Mouse (Mus musculus) liver, postnatal 0 days (tissue): Measurements from ENCODE around the gene Gm37240. TPM values are rescaled to one million over a fixed set of nuclear protein-coding genes. Genes with fewer than 3 reads are reported as not detected.
A peak's percentile ranks its signal among the peaks of the same experiment; 100 is the strongest.

Experiments used
- ATAC-seq: fragments of 200-750 bp; cut with Nextera tagmentation; 2 replicates; pipeline ENCODE4 v1.8.0; 2017; ENCODE audit warnings: mild to moderate bottlenecking, moderate library complexity
- DNase-seq: peaks from one replicate; pipeline ENCODE4 v3.0.0-alpha.2; 2016
- H3K27ac ChIP-seq: fragments of 300-500 bp; sonication (generic); 2 replicates; pipeline ENCODE4 v1.5.1; 2014; ENCODE audit warnings: antibody characterized with exemption, moderate library complexity, mild to moderate bottlenecking, low read depth
- H3K27me3 ChIP-seq: fragments of 300-500 bp; sonication (generic); 2 replicates; pipeline ENCODE4 v1.6.1; 2014; ENCODE audit warnings: low read length, control low read depth, mixed read lengths; ENCODE audit not compliant: insufficient read depth
- H3K36me3 ChIP-seq: fragments of 300-500 bp; sonication (generic); replicated peaks from 2 replicates; pipeline ENCODE4 v1.6.1; 2014; ENCODE audit warnings: mild to moderate bottlenecking, control low read depth, low read length, moderate library complexity, mixed read lengths; ENCODE audit not compliant: insufficient read depth
- H3K4me1 ChIP-seq: fragments of 300-500 bp; sonication (generic); 2 replicates; pipeline ENCODE4 v1.6.1; 2014; ENCODE audit warnings: antibody characterized with exemption, mild to moderate bottlenecking, control low read depth; ENCODE audit not compliant: insufficient read depth
- H3K4me2 ChIP-seq: fragments of 300-500 bp; sonication (generic); 2 replicates; pipeline ENCODE4 v1.6.1; 2014; ENCODE audit warnings: low read depth, mild to moderate bottlenecking, low read length, moderate library complexity, mixed read lengths
- H3K4me3 ChIP-seq: fragments of 300-500 bp; sonication (generic); 2 replicates; pipeline ENCODE4 v1.5.1; 2014; ENCODE audit warnings: low read depth, low read length
- H3K9ac ChIP-seq: fragments of 300-500 bp; sonication (generic); replicated peaks from 2 replicates; pipeline ENCODE4 v1.6.1; 2014; ENCODE audit warnings: mild to moderate bottlenecking, moderate library complexity
- H3K9me3 ChIP-seq: fragments of 300-500 bp; sonication (generic); 2 replicates; pipeline ENCODE4 v1.6.1; 2016; ENCODE audit warnings: mild to moderate bottlenecking, control low read depth, low read length, mixed read lengths
- CTCF ChIP-seq: sonication (generic); IDR thresholded peaks from 2 replicates; pipeline ENCODE4 v1.5.1; 2016; ENCODE audit warnings: antibody characterized with exemption, low read depth
- EP300 ChIP-seq: IDR thresholded peaks from 2 replicates; pipeline ENCODE4 v1.6.1; 2016; ENCODE audit warnings: antibody characterized with exemption, low read depth, mild to moderate bottlenecking
- WGBS: fragments of 180-500 bp; shearing (Covaris S2); extraction: QIAGEN DNeasy Blood & Tissue Kit; methylation state at CpG from one replicate; pipeline ENCODE4 v1.1.7; 2014; ENCODE audit not compliant: insufficient replicate concordance; 5-methylcytosine and 5-hydroxymethylcytosine counted together
- polyA plus RNA-seq: library from polyadenylated mRNA; unstranded; fragments of >200 nt; fragmentation: Nextera tagmentation; extraction: Ambion mirVana; gene quantifications from 2 replicates; pipeline ENCODE4 v1.2.1, GENCODE M21; 2015

The Gm37240 gene
- polyA plus RNA-seq, 1 experiment from 2014 or later, result 0.72 TPM

GRCm38 (mm10) chr3:84672136-84672535 is 1215.2 kb downstream of the Gm37240 start:
- WGBS, result 85% methylated on average over 12 of the region's 12 CpGs
- Histone ChIP-seq H3K27ac (no peak overlapping the region), H3K4me1 (peaks cover 5% of the 10 kb centered on the region; the same call in 1 of the 2 replicates), H3K9ac (no peak overlapping the region), H3K9me3 (no peaks in the 10 kb centered on the region), H3K4me2 (no peak overlapping the region), H3K36me3 (no peaks in the 10 kb centered on the region), H3K27me3 (no peaks in the 10 kb centered on the region), H3K4me3 (no peak overlapping the region)
- ATAC-seq (no peak), DNase-seq (no peak)
- no peak for TF ChIP-seq EP300
- no peak for TF ChIP-seq CTCF

GRCm38 (mm10) chr3:84668957-84669356 is 1218.4 kb downstream of the Gm37240 start:
- ATAC-seq (no peak), DNase-seq (no peak)
- Histone ChIP-seq H3K4me3 (0 out of 2 replicates have a peak overlapping the region, but pooled peaks have one; percentile 4), H3K27me3 (no peaks in the 10 kb centered on the region), H3K9me3 (no peaks in the 10 kb centered on the region), H3K36me3 (no peaks in the 10 kb centered on the region), H3K27ac (0 out of 2 replicates have a peak overlapping the region, but pooled peaks have one; percentile 41), H3K9ac (no peak overlapping the region), H3K4me2 (peak overlapping the region; percentile 67; the same call in 1 of the 2 replicates), H3K4me1 (peaks cover 14% of the 10 kb centered on the region)
- WGBS, result 47% methylated on average over 3 of the region's 3 CpGs
- TF ChIP-seq EP300 (no peak), CTCF (no peak)

GRCm38 (mm10) chr3:84665255-84666073 is 1221.9 kb downstream of the Gm37240 start:
- 18% methylated on average over 21 of the region's 21 CpGs for WGBS
- DNase-seq (no peak), ATAC-seq (peak; percentile 56)
- TF ChIP-seq CTCF (no peak), EP300 (no peak)
- Histone ChIP-seq H3K9me3 (no peaks in the 10 kb centered on the region), H3K36me3 (no peaks in the 10 kb centered on the region), H3K27ac (0 out of 2 replicates have a peak overlapping the region, but pooled peaks have one; percentile 29), H3K9ac (no peak overlapping the region), H3K4me1 (peaks cover 14% of the 10 kb centered on the region), H3K4me2 (peak overlapping the region; percentile 67), H3K4me3 (peak overlapping the region; percentile 28; the same call in 1 of the 2 replicates), H3K27me3 (no peaks in the 10 kb centered on the region)

GRCm38 (mm10) chr3:84664686-84665085 is 1222.6 kb downstream of the Gm37240 start:
- H3K36me3 ChIP-seq, result no peaks in the 10 kb centered on the region
- H3K4me1 ChIP-seq, result peaks cover 14% of the 10 kb centered on the region
- no peak overlapping the region for H3K4me2 ChIP-seq
- no peak overlapping the region for H3K9ac ChIP-seq
- H3K4me3 ChIP-seq, result no peak overlapping the region
- ATAC-seq (no peak), DNase-seq (no peak)
- TF ChIP-seq EP300 (no peak), CTCF (no peak)
- 78% methylated on average over 8 of the region's 8 CpGs for WGBS
- H3K27ac ChIP-seq, result no peak overlapping the region
- no peaks in the 10 kb centered on the region for H3K9me3 ChIP-seq
- no peaks in the 10 kb centered on the region for H3K27me3 ChIP-seq

- ATAC-seq (no peak), DNase-seq (no peak)
- Histone ChIP-seq H3K4me1 (peaks cover 9% of the 10 kb centered on the region), H3K27ac (no peak overlapping the region), H3K4me3 (no peak overlapping the region), H3K4me2 (no peak overlapping the region), H3K27me3 (no peaks in the 10 kb centered on the region), H3K9me3 (no peaks in the 10 kb centered on the region), H3K36me3 (no peaks in the 10 kb centered on the region), H3K9ac (no peak overlapping the region)
- TF ChIP-seq EP300 (no peak), CTCF (no peak)
- WGBS, result 75% methylated on average over 4 of the region's 4 CpGs
These were observed 1223.5 kb downstream of the Gm37240 start for GRCm38 (mm10) chr3:84663858-84664257.

GRCm38 (mm10) chr3:84663079-84663478 is 1224.2 kb downstream of the Gm37240 start:
- DNase-seq (no peak), ATAC-seq (no peak)
- Histone ChIP-seq H3K36me3 (no peaks in the 10 kb centered on the region), H3K4me2 (no peak overlapping the region), H3K9ac (no peak overlapping the region), H3K27ac (no peak overlapping the region), H3K9me3 (no peaks in the 10 kb centered on the region), H3K4me3 (no peak overlapping the region), H3K27me3 (no peaks in the 10 kb centered on the region), H3K4me1 (peaks cover 9% of the 10 kb centered on the region)
- WGBS, result 84% methylated on average over 12 of the region's 12 CpGs
- no peak for TF ChIP-seq CTCF
- TF ChIP-seq EP300, result no peak
